Mouse (Mus musculus): Measurements from ENCODE around the gene Gm13199. TPM values are rescaled to one million over a fixed set of nuclear protein-coding genes. Genes with fewer than 3 reads are reported as not detected.

Gene Gm13199
- polyA plus RNA-seq, 1 experiment from 2014 or later: 1.3 TPM

DNA sequence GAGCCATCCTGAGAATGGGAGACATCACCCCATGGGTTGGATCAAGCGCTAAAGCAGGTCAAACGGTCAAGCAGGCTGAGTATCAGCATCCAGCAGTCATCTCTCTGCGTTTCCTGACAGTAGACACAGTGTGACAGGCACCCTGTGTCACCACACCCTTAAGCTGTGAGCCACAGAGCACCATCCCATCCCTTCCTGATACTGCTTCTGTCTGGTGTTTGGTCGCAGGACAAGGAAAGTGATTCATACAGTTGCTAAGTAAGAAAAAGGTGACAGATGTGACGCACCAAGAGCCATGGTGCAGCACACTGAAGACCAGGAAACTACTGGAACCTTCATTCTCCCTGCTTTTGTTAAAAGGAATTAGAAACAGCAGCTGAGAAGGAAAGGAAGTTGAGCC, 26.1 kb upstream of the Gm13199 start:
- no peak overlapping the region for H3K4me2 ChIP-seq
- no peak for ATAC-seq (replicated peaks; ENCODE audit: insufficient number of reproducible peaks, low FRiP score, low TSS enrichment)
- H3K4me3 ChIP-seq (ENCODE audit: low read depth, low read length): no peak overlapping the region
- H3K9me3 ChIP-seq (replicated peaks; ENCODE audit: control insufficient read depth, low read length): no peaks in the 10 kb centered on the region
- no peaks in the 10 kb centered on the region for H3K27me3 ChIP-seq (ENCODE audit: control insufficient read depth, insufficient read depth, low read length)
- H3K9ac ChIP-seq (ENCODE audit: low read depth, low read length): no peak overlapping the region
- H3K36me3 ChIP-seq (ENCODE audit: control insufficient read depth, insufficient read depth, low read length): peaks cover 16% of the 10 kb centered on the region
- 69% methylated on average over 5 of the region's 5 CpGs for WGBS (ENCODE audit: insufficient replicate concordance)
- H3K27ac ChIP-seq (ENCODE audit: low read depth, low read length): no peak overlapping the region
- H3K4me1 ChIP-seq (ENCODE audit: control insufficient read depth, insufficient read depth, low read length): no peaks in the 10 kb centered on the region

- Histone ChIP-seq H3K9me3 (replicated peaks; ENCODE audit: control insufficient read depth, low read length) (no peaks in the 10 kb centered on the region), H3K4me1 (ENCODE audit: control insufficient read depth, insufficient read depth, low read length) (no peaks in the 10 kb centered on the region), H3K36me3 (ENCODE audit: control insufficient read depth, insufficient read depth, low read length) (peaks cover 22% of the 10 kb centered on the region), H3K27me3 (ENCODE audit: control insufficient read depth, insufficient read depth, low read length) (no peaks in the 10 kb centered on the region), H3K4me2 (no peak overlapping the region), H3K27ac (ENCODE audit: low read depth, low read length) (no peak overlapping the region), H3K9ac (ENCODE audit: low read depth, low read length) (no peak overlapping the region), H3K4me3 (ENCODE audit: low read depth, low read length) (no peak overlapping the region)
- 87% methylated on average over 3 of the region's 3 CpGs for WGBS (ENCODE audit: insufficient replicate concordance)
- ATAC-seq (replicated peaks; ENCODE audit: insufficient number of reproducible peaks, low FRiP score, low TSS enrichment): no peak
These were observed 14.7 kb upstream of the Gm13199 start for GRCm38 (mm10) chr2:5877446-5877845.

DNA sequence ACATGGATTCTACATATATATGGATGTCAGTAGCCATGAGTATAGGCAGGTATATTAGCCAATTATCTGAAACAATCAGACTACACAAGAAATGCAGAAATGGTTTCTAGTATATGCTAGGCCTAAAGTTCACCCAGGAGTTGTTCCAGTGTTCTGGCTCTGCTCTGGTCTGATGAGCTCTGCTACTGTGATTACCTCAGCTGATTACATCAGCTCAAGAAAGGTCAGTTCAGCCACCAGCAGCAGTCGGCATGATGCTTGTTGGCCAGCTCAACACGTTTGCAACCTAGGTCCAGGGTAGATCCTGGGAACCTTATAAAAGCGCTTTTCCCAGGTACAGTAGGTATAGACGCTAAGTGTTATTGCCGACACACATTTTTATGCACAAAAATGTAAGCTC, 7.0 kb upstream of the Gm13199 start:
- Histone ChIP-seq H3K4me1 (ENCODE audit: control insufficient read depth, insufficient read depth, low read length) (no peaks in the 10 kb centered on the region), H3K27me3 (ENCODE audit: control insufficient read depth, insufficient read depth, low read length) (no peaks in the 10 kb centered on the region), H3K9ac (ENCODE audit: low read depth, low read length) (no peak overlapping the region), H3K27ac (ENCODE audit: low read depth, low read length) (no peak overlapping the region), H3K36me3 (ENCODE audit: control insufficient read depth, insufficient read depth, low read length) (peaks cover 27% of the 10 kb centered on the region), H3K4me3 (ENCODE audit: low read depth, low read length) (no peak overlapping the region), H3K4me2 (no peak overlapping the region), H3K9me3 (replicated peaks; ENCODE audit: control insufficient read depth, low read length) (no peaks in the 10 kb centered on the region)
- no peak for ATAC-seq (replicated peaks; ENCODE audit: insufficient number of reproducible peaks, low FRiP score, low TSS enrichment)
- 84% methylated on average over 5 of the region's 5 CpGs for WGBS (ENCODE audit: insufficient replicate concordance)

DNA sequence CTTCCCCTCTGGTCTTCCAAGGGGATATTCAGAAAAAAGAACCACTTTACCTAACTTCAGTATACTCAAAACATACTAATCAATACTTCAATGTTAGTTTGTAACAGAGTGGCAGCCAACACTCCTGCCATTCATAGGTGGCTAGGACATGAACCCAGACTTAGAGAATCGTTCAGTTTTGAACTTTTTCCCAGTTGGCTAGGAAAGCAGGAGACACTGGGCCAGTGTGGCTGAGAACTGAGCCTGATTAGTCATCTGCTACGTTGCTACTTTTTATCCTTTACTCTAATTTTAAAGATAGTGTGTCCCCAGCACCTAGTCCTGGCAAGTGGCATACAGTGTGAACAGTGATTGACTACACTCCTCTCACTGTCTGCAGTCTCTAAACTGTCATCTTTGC, 4.9 kb upstream of the Gm13199 start:
- Histone ChIP-seq H3K4me2 (no peak overlapping the region), H3K4me1 (ENCODE audit: control insufficient read depth, insufficient read depth, low read length) (no peaks in the 10 kb centered on the region), H3K27ac (ENCODE audit: low read depth, low read length) (no peak overlapping the region), H3K27me3 (ENCODE audit: control insufficient read depth, insufficient read depth, low read length) (no peaks in the 10 kb centered on the region), H3K9ac (ENCODE audit: low read depth, low read length) (no peak overlapping the region), H3K36me3 (ENCODE audit: control insufficient read depth, insufficient read depth, low read length) (peaks cover 11% of the 10 kb centered on the region), H3K4me3 (ENCODE audit: low read depth, low read length) (no peak overlapping the region), H3K9me3 (replicated peaks; ENCODE audit: control insufficient read depth, low read length) (no peaks in the 10 kb centered on the region)
- 85% methylated on average over 2 of the region's 2 CpGs for WGBS (ENCODE audit: insufficient replicate concordance)
- no peak for ATAC-seq (replicated peaks; ENCODE audit: insufficient number of reproducible peaks, low FRiP score, low TSS enrichment)

DNA sequence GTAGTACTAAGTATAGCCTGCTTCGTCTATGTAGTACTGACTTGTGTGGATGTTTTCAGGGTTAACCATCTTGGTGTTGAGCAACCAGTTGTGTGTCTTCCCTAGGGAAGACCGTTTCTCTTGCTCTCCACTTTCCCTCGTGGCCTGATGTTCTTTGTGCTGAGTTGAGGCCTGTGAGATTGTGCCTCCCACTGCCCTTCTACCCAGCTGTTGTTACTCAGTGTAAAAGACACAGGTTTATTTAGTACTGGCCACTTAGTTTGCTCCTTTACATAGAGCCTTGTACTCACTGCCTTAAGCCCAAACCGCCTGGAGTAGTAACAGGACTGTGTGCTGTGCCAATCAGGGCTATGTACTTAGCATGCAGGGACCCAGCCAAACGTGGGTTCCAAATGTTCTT, 10.9 kb downstream of the Gm13199 start:
- H3K27ac ChIP-seq (ENCODE audit: low read depth, low read length): no peak overlapping the region
- no peak overlapping the region for H3K4me3 ChIP-seq (ENCODE audit: low read depth, low read length)
- no peaks in the 10 kb centered on the region for H3K4me1 ChIP-seq (ENCODE audit: control insufficient read depth, insufficient read depth, low read length)
- no peak overlapping the region for H3K9ac ChIP-seq (ENCODE audit: low read depth, low read length)
- H3K27me3 ChIP-seq (ENCODE audit: control insufficient read depth, insufficient read depth, low read length): no peaks in the 10 kb centered on the region
- peaks cover 6% of the 10 kb centered on the region for H3K36me3 ChIP-seq (ENCODE audit: control insufficient read depth, insufficient read depth, low read length)
- 81% methylated on average over 5 of the region's 5 CpGs for WGBS (ENCODE audit: insufficient replicate concordance)
- no peak for ATAC-seq (replicated peaks; ENCODE audit: insufficient number of reproducible peaks, low FRiP score, low TSS enrichment)
- no peaks in the 10 kb centered on the region for H3K9me3 ChIP-seq (replicated peaks; ENCODE audit: control insufficient read depth, low read length)
- no peak overlapping the region for H3K4me2 ChIP-seq

DNA sequence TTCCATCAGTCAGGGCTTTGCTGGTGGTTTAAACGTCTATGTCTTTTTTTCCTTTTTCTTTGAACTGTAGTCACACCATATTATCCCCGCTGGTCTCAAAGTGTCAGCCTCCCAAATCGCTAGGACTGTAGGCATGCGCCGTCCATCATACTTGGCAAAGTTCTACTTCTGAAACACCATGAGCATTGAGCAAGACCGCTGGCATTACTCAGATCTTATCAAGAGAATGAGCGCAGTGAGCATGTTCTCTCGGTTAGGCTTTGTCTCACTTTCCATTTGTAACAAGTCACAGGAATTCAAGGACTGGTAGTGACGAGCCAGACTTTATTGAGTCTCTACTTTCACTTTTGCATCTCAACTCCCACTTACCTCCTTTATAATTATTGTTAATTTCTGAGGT, 11.6 kb downstream of the Gm13199 start:
- 88% methylated on average over 9 of the region's 9 CpGs for WGBS (ENCODE audit: insufficient replicate concordance)
- Histone ChIP-seq H3K27ac (ENCODE audit: low read depth, low read length) (no peak overlapping the region), H3K9me3 (replicated peaks; ENCODE audit: control insufficient read depth, low read length) (no peaks in the 10 kb centered on the region), H3K4me3 (ENCODE audit: low read depth, low read length) (no peak overlapping the region), H3K36me3 (ENCODE audit: control insufficient read depth, insufficient read depth, low read length) (peaks cover 6% of the 10 kb centered on the region), H3K4me2 (no peak overlapping the region), H3K9ac (ENCODE audit: low read depth, low read length) (no peak overlapping the region), H3K27me3 (ENCODE audit: control insufficient read depth, insufficient read depth, low read length) (no peaks in the 10 kb centered on the region), H3K4me1 (ENCODE audit: control insufficient read depth, insufficient read depth, low read length) (peaks cover 6% of the 10 kb centered on the region)
- ATAC-seq (replicated peaks; ENCODE audit: insufficient number of reproducible peaks, low FRiP score, low TSS enrichment): no peak

GRCm38 (mm10) chr2:5845826-5846225, 16.9 kb downstream of the Gm13199 start:
- Histone ChIP-seq H3K36me3 (ENCODE audit: control insufficient read depth, insufficient read depth, low read length) (peaks cover 12% of the 10 kb centered on the region), H3K27me3 (ENCODE audit: control insufficient read depth, insufficient read depth, low read length) (no peaks in the 10 kb centered on the region), H3K9ac (ENCODE audit: low read depth, low read length) (peak overlapping the region; percentile 92), H3K27ac (ENCODE audit: low read depth, low read length) (no peak overlapping the region), H3K9me3 (replicated peaks; ENCODE audit: control insufficient read depth, low read length) (no peaks in the 10 kb centered on the region), H3K4me3 (ENCODE audit: low read depth, low read length) (peak overlapping the region; percentile 89), H3K4me1 (ENCODE audit: control insufficient read depth, insufficient read depth, low read length) (peaks cover 12% of the 10 kb centered on the region), H3K4me2 (peak overlapping the region; percentile 83)
- no peak for ATAC-seq (replicated peaks; ENCODE audit: insufficient number of reproducible peaks, low FRiP score, low TSS enrichment)
- WGBS (ENCODE audit: insufficient replicate concordance): 32% methylated on average over 4 of the region's 4 CpGs

GRCm38 (mm10) chr2:5844873-5845631, 17.7 kb downstream of the Gm13199 start, which contains the start of the genes Nudt5 and Cdc123:
Gene Nudt5, plus strand, starts transcription at chr2:5845019.
Gene Cdc123, minus strand, starts transcription at chr2:5845164.
- Histone ChIP-seq H3K27me3 (ENCODE audit: control insufficient read depth, insufficient read depth, low read length) (no peaks in the 10 kb centered on the region), H3K4me3 (ENCODE audit: low read depth, low read length) (peak within 1 kb of the TSS; percentile 89), H3K9me3 (replicated peaks; ENCODE audit: control insufficient read depth, low read length) (no peaks in the 10 kb centered on the region), H3K9ac (ENCODE audit: low read depth, low read length) (peak within 1 kb of the TSS; percentile 92), H3K4me2 (peak within 1 kb of the TSS; percentile 83), H3K27ac (ENCODE audit: low read depth, low read length) (peak within 1 kb of the TSS; percentile 90), H3K36me3 (ENCODE audit: control insufficient read depth, insufficient read depth, low read length) (peaks cover 19% of the 10 kb centered on the region), H3K4me1 (ENCODE audit: control insufficient read depth, insufficient read depth, low read length) (peaks cover 12% of the 10 kb centered on the region)
- ATAC-seq (replicated peaks; ENCODE audit: insufficient number of reproducible peaks, low FRiP score, low TSS enrichment): peak; percentile 92
- WGBS (ENCODE audit: insufficient replicate concordance): under 1% methylated on average over 53 of the region's 53 CpGs

Data from heart, embryonic 11.5 days (tissue).